Mouse (Mus musculus): ENCODE results near the gene Scd4. TPM values are rescaled to one million over a fixed set of nuclear protein-coding genes. Genes with fewer than 3 reads are reported as not detected.
"Not testable (repeated sequence)": the region's sequence is repeated elsewhere in the genome, so short reads cannot be mapped to it uniquely, and the experiment has no call there.

Gene Scd4
- total RNA-seq, 4 experiments from 2014 or later = 0.13 TPM; not detected in 3

DNA sequence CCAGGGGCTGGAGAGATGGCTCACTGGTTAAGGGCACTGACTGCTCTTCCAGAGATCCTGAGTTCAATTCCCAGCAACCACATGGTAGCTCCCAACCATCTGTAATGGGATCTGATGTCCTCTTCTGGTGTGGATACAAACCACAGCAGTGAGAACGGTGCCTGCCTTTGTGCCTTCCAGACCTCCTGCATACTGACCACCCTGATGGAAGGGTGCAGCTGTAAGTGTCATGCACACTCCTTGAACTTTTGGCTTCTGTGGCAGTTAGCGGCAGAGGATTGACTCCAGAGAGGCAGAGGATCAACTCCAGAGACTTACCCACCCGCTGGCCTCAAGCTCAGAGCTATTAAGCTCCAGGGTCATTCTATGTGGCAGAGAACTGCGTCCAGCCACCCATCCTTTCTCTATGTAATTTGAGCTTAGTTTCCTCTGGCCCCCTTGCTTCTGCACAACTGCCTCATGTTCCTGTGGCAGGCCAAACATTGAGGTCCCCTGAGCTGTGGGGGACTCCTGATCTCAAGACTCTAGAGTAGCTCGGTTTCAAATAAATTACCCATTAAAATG is 16.1 kb upstream of the Scd4 start:
- no peak for DNase-seq (ENCODE audit: low spot score in 2 of 2)

DNA sequence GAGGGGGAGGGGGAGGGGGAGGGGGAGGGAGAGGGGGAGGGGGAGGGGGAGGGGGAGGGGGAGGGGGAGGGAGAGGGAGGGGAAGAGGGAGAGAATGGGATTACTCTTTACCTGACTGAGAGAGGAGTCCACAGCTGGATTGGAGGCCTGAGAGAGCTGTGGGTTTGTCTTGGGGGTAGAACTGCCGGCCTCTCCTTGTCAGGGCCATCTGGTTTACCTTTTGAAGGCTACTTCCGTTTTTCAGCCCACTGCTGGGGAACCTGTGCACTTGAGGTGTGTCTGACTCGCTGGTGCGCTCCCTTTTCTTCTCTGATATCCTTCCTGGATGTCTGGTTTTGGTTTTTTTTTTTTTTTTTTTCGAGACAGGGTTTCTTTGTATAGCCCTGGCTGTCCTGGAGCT is 15.5 kb upstream of the Scd4 start:
- no peak for DNase-seq (ENCODE audit: low spot score in 2 of 2)

DNA sequence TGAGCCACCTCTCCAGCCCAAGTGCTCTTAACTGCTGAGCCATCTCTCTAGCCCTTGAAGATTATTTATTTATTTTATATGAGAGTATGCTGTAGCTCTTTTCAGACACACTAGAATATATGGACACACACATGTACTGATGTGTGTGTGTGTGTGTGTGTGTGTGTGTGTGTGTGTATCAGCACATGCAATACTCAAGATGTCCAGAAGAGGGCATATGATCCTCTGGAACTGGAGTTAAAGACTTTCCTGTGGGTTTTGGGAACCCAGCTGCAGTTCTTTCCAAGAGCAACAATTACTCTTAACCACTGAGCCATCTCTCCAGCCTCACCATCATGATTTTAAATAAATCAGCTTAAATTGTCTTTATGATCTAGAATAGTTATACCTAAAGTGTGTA is 14.3 kb upstream of the Scd4 start:
- no peak for DNase-seq (ENCODE audit: low spot score in 2 of 2)

DNA sequence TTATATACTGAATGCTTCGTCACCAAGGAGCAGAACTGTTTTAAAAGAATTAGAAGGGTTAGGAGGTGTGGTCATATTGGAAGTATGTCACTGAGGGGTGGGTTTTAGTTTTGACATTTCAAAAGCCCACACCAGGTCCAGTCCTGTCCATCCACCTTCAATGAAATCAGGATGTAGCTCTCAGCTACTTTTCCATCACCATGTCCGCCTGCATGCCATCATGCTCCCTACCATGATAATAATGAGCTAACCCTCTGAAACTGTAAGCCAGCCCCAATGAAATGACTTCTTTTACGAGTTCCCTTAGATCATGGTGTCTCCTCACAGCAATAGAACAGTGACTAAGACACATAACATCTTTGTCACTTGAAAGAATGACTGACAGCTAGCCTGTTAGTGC is 12.6 kb upstream of the Scd4 start:
- DNase-seq (ENCODE audit: low spot score in 2 of 2) = no peak

DNA sequence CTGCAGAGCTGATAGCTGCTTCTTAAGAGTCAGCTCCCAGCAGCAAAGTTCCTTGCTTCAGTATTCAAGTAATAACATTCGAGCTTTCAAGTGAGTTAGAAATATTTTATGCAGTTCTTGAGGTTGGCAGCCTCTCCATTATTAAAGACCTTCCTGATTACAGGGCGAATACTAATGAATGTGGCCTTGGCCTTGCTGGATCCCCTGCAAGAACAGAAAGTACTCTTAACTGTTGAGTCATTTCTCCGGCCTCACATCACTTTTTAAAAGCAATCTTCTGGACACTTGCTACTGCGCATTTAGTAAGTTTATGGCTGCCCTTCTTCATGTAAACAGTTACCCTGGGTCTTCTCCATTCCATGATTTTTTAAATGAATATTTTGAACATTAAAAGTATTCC is 11.7 kb upstream of the Scd4 start:
- DNase-seq (ENCODE audit: low spot score in 2 of 2) = no peak

DNA sequence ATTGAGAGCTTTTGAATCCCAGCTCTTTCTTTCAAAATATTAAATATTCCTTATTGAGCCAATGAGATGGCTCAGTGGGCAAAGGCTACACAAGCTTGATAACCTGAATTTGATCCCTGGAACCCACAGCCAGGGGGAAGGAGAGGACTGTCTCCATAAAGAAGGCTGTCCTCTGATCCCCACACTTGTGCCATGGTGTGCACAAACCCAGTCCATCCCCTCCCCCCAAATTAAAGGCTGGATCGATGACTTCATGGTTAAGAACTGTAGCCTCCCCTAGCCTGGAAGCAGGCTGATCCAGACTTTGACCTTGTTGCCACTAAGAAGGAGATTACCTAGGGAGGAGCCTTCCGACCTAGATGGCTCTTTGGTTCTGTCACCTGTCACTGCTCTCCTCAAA is 11.3 kb upstream of the Scd4 start:
- DNase-seq (ENCODE audit: low spot score in 2 of 2) = no peak

DNA sequence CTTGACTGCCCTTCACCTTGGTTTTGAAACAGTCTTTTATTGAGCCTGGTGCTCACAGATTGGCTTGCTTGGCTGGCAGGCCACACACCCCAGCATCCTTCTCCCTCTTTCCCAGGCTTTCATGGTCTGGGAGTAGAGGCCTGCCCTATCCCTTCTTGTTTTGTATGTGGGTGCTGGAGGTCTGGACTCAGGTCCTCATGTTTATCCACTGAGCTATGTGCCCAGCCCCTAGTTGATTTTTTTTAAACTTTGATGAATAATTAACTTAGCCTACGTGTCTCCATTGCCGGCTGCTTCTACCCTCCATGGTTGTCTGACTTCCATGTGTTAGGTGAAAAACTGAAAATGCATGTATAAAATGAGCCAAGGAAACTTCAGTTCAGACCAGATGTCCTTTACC is 3.3 kb upstream of the Scd4 start:
- DNase-seq (ENCODE audit: low spot score in 2 of 2) = no peak

DNA sequence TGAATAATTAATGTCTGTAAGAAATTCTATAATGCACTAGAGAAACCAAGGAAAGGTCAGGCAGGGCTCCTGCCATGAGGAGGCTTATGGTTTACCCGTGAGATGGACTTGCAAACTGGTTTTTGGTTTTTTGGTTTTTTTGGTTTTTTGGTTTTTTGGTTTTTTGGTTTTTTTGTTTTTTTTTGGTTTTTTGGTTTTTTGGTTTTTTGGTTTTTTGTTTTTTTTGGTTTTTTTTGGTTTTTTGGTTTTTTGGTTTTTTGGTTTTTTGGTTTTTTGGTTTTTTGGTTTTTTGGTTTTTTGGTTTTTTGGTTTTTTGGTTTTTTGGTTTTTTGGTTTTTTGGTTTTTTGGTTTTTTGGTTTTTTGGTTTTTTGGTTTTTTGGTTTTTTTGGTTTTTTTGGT is 1.8 kb upstream of the Scd4 start:
- not testable (repeated sequence) for DNase-seq (ENCODE audit: low spot score in 2 of 2)

DNA sequence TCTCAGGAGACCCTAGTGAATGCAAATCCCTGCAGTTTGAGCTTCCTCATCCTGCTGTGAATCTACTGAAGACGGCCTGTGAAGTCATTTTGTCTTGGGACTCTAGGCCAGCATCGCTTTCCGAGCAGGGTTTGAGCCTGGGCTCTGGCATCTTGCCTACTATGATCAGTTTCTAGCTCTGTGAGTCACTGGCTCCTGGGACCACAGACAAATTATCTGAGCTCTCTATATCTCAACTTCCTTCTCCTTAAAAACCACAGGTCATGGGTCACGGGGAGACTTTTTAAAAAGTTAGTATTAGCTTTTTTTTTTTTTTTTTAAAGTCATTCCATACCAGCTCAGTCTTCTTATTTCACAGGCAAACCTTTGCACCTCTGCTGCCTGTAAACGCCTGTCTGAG is 981 bp upstream of the Scd4 start:
- DNase-seq (ENCODE audit: low spot score in 2 of 2) = no peak

DNA sequence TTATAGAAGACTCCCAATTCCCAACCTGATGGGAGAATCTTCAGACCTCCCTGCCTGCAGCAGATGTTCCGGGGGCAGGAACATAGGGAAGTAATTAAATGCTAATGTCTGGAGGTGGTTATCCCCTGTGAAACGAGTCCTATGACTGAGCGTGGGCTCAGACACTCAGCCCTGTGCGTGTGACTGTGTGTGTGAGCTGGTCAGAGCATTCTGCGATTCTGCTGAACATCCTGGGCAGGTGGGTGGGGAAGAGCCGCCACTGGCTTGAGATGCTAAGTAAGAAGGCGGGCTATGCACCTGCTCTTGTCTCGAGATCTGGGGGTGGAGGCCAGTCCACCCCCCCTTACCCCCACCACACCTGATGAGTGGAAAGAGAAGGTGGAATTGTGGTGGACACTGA is 566 bp upstream of the Scd4 start:
- DNase-seq (ENCODE audit: low spot score in 2 of 2) = no peak

DNA sequence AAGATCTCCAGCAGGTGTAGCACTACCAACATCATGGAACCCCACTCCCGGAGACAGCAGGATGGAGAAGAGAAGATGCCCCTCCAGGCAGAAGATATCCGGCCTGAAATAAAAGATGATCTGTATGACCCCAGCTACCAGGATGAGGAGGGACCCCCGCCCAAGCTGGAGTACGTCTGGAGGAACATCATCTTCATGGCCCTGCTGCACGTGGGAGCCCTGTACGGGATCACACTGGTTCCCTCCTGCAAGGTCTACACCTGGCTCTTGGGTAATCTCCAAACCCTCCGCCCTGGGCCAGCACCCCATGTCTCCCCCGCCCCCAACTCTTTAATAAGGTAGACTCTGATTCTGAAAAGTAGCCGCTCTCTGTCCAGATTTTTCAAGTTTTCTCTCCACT is 1.1 kb downstream of the Scd4 start:
- no peak for DNase-seq (ENCODE audit: low spot score in 2 of 2)

DNA sequence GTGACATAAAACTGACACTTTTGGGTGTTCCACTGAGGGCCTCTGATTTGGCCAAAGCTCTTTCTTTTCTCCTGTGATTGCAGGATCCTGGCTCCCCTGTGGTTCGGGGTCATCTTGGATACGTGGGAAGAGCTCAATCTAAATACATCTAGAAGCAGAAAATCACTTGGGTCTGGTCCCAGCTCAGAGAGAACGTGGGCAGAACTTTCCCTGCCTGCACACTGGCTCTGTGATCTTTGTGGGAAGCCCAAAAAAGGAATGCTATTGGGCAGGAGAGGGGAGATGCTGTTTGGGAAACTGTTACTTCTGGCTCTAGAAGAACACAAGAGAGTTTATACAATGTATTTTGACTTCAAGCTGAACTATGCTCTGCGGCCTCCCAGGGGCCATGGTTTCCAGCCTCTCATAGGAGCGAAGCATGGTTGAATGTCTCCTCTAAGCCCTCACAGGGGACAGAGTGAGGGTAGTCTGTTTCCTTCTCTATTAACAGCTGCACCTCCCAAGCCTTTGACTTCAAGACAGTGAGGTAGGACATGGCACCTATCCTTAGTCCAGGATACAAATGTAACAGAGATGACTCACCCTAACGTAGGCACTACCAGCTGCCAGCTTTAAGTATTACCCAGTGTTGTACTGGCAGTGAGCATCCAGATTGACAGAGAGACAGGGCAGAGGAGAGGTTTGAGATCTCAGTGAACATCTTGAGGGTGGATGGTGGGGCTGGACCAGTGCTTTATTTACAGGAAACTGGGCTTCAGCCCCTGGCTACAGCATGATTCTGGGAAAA is 3.2 kb downstream of the Scd4 start:
- no peak for DNase-seq (ENCODE audit: low spot score in 2 of 2)

DNA sequence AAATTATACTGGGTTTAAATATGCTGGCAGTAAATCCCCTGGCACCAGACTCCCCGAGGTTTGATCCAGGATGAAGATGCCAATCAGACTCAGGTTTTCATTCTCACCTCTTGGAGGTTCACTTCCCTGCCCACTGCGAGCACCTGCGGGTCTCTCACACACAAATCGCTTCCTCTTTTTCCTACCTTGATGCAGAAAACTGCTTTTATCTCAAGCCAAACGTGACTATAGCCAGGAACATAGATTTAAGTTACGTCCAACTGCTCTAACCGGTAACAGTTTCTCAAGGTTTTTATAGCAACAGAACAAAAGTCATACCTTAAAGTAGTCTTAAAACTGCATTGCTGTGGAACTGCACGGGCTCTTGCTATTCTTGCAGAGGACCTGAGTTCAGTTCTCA is 16.8 kb downstream of the Scd4 start:
- DNase-seq (ENCODE audit: low spot score in 2 of 2) = no peak

DNA sequence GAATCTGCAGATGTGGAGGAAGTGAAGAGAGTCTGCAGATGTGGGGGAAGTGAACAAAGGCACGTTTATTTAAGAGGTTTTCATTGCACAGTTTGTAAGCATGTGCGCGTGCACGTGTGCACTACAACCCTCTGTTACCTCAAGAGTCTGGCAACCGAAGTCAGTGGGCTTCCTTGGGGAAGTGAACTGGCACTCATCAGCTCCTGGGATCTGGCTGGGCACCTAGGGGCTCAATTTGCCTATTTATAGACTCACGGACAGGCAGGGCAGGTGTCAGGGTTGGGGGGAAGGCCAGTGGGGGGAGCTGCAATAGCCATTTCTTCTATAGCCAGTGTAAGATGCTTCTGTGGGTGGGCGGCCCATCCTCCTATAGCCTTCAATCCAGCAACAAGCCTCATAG is 18.9 kb downstream of the Scd4 start:
- no peak for DNase-seq (ENCODE audit: low spot score in 2 of 2)

DNA sequence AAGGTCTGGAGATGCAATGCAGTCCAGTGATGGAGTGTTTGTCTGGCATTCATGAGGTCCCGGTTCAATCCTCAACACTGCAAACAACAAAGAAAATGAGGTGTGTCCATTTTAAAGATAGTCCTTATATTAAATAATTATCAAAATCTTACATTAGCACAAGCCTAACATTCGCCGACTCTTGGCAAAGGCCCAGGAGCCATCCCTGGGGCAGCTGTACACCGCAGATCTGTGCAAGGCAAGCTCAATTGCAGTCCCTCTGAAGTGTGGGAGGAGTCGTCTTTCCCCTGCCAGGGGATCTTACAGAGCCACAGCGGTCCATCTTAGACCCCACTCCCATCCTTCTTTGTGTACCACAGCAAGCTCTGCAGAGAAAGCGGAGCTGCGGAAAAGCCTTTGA is 25.8 kb downstream of the Scd4 start:
- no peak for DNase-seq (ENCODE audit: low spot score in 2 of 2)

DNA sequence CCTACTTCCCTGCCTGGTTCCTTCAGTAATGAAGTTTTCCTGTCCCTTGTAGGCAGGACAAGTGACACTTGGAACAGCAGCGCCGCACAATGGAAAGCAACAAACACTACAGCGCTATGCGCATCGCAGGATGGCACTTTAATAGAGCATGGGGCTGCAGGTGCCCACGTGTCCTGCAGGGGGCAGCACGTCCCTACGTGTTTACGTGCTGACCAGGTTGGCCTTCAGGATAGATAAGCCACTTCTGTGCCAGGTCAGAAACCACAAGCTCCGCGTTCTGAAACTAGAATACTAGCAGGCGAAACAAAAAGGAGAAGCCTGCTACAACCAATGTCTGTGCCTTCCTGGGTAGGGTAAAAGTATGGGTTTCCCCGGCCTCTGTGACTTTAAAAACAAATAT is 30.6 kb downstream of the Scd4 start:
- peak; percentile 8 to 15 for DNase-seq (ENCODE audit: low spot score in 2 of 2)

DNA sequence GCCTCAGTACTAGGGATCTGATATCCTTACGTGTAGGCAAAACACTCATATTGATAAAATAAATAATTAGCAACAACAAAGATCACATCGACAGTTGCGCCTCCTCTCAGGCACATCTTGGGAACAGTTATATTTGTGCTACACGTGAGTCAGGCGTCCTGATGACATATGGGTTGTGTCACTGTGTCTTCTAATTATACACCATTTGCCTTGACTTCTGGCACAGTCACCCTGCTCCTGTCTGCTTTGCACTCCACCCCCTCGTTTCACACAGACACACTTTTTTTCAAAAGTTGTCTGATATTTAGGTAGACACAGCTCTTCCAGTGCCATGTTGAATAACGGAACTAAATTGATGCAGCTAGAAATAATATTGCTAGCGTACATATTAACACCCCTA is 31.1 kb downstream of the Scd4 start:
- no peak for DNase-seq (ENCODE audit: low spot score in 2 of 2)

DNA sequence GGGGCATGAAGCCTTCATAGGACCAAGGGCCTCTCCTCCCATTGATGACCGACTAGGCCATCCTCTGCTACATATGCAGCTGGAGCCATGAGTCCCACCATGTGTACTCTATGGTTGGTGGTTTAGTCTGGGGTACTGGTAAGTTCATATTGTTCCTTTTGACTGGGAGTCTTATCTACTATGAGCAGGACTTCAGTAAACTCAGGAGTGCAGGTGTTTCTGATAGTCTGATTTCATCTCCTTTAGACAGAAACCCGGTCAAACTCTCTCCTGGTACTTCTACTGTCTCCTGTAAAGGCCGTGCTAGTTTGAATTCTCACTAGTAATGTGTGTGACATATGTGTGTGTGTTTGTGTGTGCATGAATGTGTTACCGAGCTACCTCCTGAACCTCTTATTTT is 32.8 kb downstream of the Scd4 start:
- DNase-seq (ENCODE audit: low spot score in 2 of 2) = no peak

DNA sequence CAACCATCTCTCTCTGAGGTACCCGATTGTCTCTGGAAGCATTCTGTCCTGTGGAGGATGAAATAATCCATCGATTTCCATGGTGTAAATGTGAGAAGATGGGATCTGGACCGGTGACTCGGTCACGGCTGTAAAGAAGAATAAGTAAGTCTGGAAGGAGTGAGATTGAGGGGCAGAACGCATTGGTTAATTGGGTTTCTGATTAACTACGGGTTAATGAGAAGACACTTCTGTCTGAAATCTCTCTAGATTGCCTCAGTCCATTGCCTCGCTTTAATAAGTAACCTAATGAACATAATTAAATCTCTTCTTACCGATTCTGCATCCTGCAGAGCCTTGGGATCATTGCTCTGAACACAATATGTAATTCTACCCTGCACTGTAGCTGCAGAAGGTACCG is 34.2 kb downstream of the Scd4 start:
- DNase-seq (ENCODE audit: low spot score in 2 of 2) = not testable (repeated sequence)

DNA sequence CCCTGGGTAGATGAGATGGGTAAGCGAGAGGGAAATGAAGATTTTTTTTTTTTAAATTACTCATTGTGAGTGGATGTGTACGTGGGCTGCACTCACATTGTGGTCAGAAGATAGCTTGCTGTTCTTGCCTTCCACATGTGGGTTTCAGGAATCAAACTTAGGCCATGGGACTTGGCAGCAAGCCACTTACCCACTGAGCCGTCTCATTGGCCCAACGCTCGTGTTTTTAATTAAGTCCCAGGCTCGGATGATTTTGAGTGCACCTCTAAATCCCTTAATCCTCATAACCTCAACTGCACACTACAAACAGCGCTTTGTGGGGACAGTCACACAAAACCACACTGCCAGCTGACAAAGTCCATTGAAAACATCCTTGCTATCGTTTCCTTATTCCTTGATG is 36.5 kb downstream of the Scd4 start:
- no peak for DNase-seq (ENCODE audit: low spot score in 2 of 2)

DNA sequence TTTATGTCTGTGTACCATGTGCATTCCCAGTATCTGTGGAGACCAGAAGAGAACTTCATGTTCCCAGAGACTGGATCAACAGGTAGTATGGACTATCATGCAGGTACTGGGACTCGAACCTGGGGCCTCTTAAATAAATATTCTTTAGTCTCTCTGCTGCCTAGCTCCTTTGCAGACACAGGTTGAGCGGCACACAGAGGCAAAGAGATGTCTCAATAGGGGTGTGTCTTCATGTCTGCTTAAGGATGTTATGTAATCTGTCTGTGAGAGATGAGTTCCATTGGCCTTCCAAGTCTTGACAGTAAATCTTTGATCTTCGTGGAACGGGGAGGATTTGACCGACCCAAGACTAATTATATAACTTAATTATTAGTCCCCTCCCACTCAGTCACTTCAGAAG is 37.3 kb downstream of the Scd4 start:
- DNase-seq (ENCODE audit: low spot score in 2 of 2) = no peak

DNA sequence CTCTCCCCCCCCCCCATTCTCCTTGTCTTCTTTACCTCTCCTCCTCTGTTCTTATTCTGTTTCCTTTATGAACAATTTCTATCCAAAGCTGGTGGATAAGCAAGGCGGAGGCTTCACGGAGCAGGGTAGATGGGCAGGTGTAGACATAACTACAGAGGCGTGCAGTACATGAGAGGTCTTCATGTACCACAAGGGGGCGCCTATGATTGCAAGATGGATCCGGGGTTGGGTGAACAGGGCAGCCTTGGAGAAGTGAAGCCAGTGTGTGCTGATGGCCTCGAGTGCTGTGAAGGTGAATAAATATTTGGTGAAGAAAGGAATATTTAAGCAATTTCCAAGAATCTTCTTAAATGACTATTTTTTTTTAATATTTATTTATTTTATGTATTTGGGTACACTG is 40.1 kb downstream of the Scd4 start:
- DNase-seq (ENCODE audit: low spot score in 2 of 2) = peak; percentile 65 to 75

DNA sequence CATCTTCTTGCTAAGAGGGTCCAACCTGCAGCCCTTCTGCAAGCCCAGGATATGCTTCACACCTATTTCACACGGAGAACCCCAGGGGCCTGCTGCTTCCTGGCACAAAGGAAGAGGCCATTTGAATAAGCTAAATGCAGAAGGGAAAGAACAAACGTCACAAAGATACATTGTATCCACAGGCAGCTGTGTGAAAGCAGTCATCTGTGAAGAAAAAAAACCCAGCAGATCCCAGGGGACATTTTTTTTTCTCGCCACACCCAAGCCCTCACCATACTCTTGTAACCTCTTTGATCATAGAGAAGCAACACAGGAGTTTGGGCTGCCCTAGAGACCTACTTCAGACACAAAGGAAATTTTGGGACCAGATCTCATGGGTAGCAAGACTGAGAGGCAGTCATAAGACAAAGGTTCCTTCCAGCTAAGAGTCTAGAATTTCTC is 43.6 kb downstream of the Scd4 start:
- DNase-seq (ENCODE audit: low spot score in 2 of 2) = no peak

All from gastrocnemius, adult 8-10 months (tissue).